Mouse (Mus musculus) kidney, embryonic 16.5 days (tissue): ENCODE data around the gene Shld2. TPM values are rescaled to one million over a fixed set of nuclear protein-coding genes. Genes with fewer than 3 reads are reported as not detected.
"Not testable (repeated sequence)": the region's sequence is repeated elsewhere in the genome, so short reads cannot be mapped to it uniquely, and the experiment has no call there.

Experiments
- ATAC-seq: fragments of 200-750 bp; cut with Nextera tagmentation; 2 replicates; pipeline ENCODE4 v1.8.0; 2017; ENCODE audit warnings: moderate TSS enrichment; ENCODE audit not compliant: low FRiP score, low TSS enrichment
- H3K27ac ChIP-seq: fragments of 300-500 bp; sonication (generic); 2 replicates; pipeline ENCODE4 v1.5.1; 2014; ENCODE audit warnings: low read length
- H3K27me3 ChIP-seq: fragments of 300-500 bp; sonication (generic); 2 replicates; pipeline ENCODE4 v1.6.1; 2014; ENCODE audit warnings: low read length, control low read depth, mixed read lengths; ENCODE audit not compliant: insufficient read depth
- H3K36me3 ChIP-seq: fragments of 300-500 bp; sonication (generic); 2 replicates; pipeline ENCODE4 v1.6.1; 2014; ENCODE audit warnings: low read length, control low read depth, mixed read lengths; ENCODE audit not compliant: insufficient read depth
- H3K4me1 ChIP-seq: fragments of 300-500 bp; sonication (generic); 2 replicates; pipeline ENCODE4 v1.6.1; 2014; ENCODE audit warnings: low read length, control low read depth, mixed read lengths; ENCODE audit not compliant: insufficient read depth
- H3K4me2 ChIP-seq: fragments of 300-500 bp; sonication (generic); replicated peaks from 2 replicates; pipeline ENCODE4 v1.6.1; 2014; ENCODE audit warnings: low read depth, low read length
- H3K4me3 ChIP-seq: fragments of 300-500 bp; sonication (generic); 2 replicates; pipeline ENCODE4 v1.5.1; 2014; ENCODE audit warnings: mild to moderate bottlenecking, low read length
- H3K9ac ChIP-seq: fragments of 300-500 bp; sonication (generic); replicated peaks from 2 replicates; pipeline ENCODE4 v1.6.1; 2014; ENCODE audit warnings: low read length
- H3K9me3 ChIP-seq: fragments of 300-500 bp; sonication (generic); 2 replicates; pipeline ENCODE4 v1.6.1; 2016; ENCODE audit warnings: low read length, control low read depth
- WGBS: fragments of 180-500 bp; shearing (Covaris S2); extraction: QIAGEN DNeasy Blood & Tissue Kit; methylation state at CpG from one replicate; pipeline ENCODE4 v1.1.7; 2014; 5-methylcytosine and 5-hydroxymethylcytosine counted together
- polyA plus RNA-seq: library from polyadenylated mRNA; unstranded; fragments of >200 nt; fragmentation: Nextera tagmentation; extraction: Ambion mirVana; gene quantifications from 2 replicates; pipeline ENCODE4 v1.2.1, GENCODE M21; 2015

Gene Shld2
- polyA plus RNA-seq, 1 experiment from 2014 or later, result 10.0 TPM

DNA sequence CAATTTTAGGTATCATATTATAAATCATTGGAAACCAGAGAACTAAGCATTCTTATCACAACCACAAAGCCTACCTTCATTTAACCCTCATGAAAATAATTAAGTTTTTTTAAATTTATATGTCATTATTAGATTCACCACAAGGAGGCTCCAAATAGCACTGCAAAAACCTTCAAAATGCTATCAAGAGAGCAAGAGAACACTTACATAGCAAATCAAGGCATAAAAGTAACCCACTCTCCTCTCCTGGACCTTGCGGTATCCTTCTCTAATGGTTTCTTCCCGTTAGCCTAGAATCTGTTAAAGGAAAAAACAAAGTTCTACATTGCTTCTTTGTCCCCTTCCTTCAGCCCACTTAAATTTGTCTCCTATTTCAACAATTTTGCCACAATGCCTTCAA is 37.0 kb downstream of the Shld2 start:
- no peaks in the 10 kb centered on the region for H3K36me3 ChIP-seq
- no peaks in the 10 kb centered on the region for H3K27me3 ChIP-seq
- no peak overlapping the region for H3K4me2 ChIP-seq
- no peak overlapping the region for H3K27ac ChIP-seq
- no peaks in the 10 kb centered on the region for H3K9me3 ChIP-seq
- 0 out of 2 replicates have a peak, but pooled peaks cover 8% of the 10 kb centered on the region for H3K4me1 ChIP-seq
- 53% methylated on average over 2 of the region's 2 CpGs for WGBS
- no peak overlapping the region for H3K4me3 ChIP-seq
- no peak for ATAC-seq
- H3K9ac ChIP-seq, result no peak overlapping the region

DNA sequence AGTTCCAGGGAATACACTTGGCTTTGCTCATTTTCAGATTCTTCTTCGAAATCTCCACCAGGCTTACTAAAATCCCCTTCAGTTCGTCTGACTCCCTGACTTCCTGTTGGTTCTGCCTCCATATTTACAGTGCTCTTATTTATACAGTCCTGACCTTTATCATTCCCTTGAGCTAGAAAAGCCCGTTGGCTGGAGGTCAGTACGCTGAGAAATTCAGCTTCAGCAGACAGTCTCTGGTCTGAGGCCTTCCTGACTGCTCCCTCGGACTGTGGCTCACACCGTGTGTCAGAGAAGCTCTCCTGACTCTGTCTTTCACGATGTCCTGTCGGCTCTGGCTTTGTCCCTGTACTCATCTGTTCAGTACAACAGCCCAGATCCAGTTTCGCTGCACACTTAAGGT is 42.2 kb downstream of the Shld2 start:
- H3K27ac ChIP-seq, result peak overlapping the region; percentile 35; the same call in 1 of the 2 replicates
- H3K27me3 ChIP-seq, result no peaks in the 10 kb centered on the region
- 31% methylated on average over 9 of the region's 9 CpGs for WGBS

DNA sequence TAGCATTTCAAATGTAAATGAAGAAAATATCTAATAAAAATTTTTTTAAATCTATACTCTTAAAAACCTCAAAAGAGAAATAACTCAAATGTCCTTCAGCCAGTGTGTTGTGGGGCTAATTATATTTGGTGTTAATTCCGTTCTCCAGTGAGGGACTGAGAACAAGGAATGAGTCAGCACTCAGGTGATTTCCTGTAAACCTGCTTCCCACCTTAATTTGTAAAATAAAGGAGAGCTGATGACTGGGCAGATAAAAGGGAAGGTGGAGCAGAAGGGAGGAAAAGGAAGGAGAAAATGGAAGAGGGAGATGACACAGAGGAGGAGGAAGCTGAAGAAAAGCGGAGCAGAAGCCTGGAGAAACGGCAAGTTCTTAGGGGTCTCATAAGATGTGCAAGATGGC is 51.8 kb downstream of the Shld2 start:
- 74% methylated on average over 3 of the region's 3 CpGs for WGBS

More for the DNA sequence above, 42.2 kb downstream of the Shld2 start:
- H3K36me3 ChIP-seq, result no peaks in the 10 kb centered on the region
- H3K4me2 ChIP-seq, result no peak overlapping the region
- ATAC-seq, result no peak
- H3K4me3 ChIP-seq, result no peak overlapping the region
- H3K4me1 ChIP-seq, result no peaks in the 10 kb centered on the region
- no peaks in the 10 kb centered on the region for H3K9me3 ChIP-seq
- no peak overlapping the region for H3K9ac ChIP-seq

DNA sequence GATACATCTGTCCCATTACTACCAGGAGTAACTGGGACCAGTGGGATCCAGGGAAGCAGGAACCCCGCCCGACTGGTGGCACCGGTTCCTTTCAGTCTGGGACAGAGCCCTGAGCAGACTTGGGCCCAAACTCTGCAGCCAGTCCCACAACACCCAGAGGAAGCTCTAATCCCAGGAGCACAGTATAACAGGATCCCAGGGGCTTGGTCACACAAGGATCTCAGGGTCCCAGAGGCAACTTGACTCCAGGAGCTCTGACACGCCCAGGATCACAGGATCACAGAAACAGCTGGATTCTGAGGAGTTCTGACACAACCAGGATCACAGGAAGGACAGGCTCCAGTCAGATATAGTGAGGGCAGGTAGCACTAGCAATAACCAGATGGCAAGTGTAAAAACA is 57.0 kb downstream of the Shld2 start:
- Histone ChIP-seq H3K27me3 (no peaks in the 10 kb centered on the region), H3K4me3 (no peak overlapping the region), H3K4me2 (no peak overlapping the region), H3K9ac (no peak overlapping the region), H3K9me3 (no peaks in the 10 kb centered on the region), H3K36me3 (no peaks in the 10 kb centered on the region), H3K4me1 (no peaks in the 10 kb centered on the region), H3K27ac (no peak overlapping the region)
- ATAC-seq, result no peak
- 84% methylated on average over 4 of the region's 4 CpGs for WGBS

More for the DNA sequence above, 51.8 kb downstream of the Shld2 start:
- not testable (repeated sequence) for H3K9ac ChIP-seq, H3K4me1 ChIP-seq, H3K27ac ChIP-seq, H3K27me3 ChIP-seq, H3K4me3 ChIP-seq, ATAC-seq, H3K9me3 ChIP-seq, H3K4me2 ChIP-seq, H3K36me3 ChIP-seq

DNA sequence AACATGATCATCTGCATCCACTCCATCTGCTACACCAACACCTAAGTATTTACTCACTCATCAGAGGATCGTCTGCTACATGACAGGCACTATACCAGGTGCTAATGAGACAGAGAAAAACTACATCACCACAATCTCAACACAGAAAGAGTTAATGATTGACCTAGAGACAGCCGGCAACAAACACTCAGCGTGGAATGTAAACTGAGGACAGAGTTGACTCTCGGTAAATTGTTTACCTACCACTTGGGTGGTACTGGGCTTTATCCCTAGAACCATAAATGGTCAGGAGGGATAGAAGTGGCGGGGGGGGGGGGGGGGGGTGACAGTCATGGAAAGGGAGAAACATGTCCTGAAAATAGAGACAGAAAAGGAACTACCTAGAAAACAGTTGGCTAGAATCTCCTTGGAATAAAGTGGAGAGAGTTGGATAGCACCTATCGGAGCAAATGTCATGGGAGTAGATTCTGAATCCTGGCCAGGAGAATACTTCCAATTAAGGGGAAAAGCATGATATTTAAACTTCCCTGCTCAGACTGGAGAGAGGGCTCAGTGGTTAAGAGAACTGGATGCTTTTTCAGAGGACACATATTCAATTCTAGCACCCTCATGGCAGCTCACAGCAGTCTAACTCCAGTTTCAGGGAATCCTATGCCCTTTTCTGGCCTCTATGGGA is 57.7 kb downstream of the Shld2 start:
- Histone ChIP-seq H3K27ac (no peak overlapping the region), H3K4me3 (no peak overlapping the region), H3K36me3 (no peaks in the 10 kb centered on the region), H3K9ac (no peak overlapping the region), H3K4me2 (no peak overlapping the region), H3K4me1 (no peaks in the 10 kb centered on the region), H3K9me3 (no peaks in the 10 kb centered on the region), H3K27me3 (no peaks in the 10 kb centered on the region)
- no peak for ATAC-seq
- 60% methylated on average over 6 of the region's 6 CpGs for WGBS

DNA sequence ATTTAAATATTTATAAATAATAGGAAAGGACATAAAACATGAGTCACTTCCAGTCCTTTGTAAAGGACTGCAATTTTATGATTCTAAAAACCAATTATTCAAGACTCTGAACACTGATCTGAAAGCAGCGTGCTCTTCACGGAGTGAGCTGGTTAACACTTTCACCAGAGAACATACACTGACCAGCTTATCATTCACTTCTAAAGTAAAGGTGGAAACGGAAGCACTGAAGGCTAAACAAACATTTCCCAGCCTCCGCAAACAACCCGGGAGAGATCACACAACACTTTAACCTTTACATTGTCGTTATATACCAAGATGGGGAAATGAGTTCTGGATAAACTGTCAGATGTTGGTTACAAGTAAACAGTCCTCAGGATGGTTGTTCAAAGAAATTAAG is 69.6 kb downstream of the Shld2 start:
- Histone ChIP-seq H3K27me3 (no peaks in the 10 kb centered on the region), H3K4me1 (no peaks in the 10 kb centered on the region), H3K27ac (no peak overlapping the region), H3K4me2 (no peak overlapping the region), H3K9me3 (no peaks in the 10 kb centered on the region), H3K9ac (no peak overlapping the region), H3K36me3 (no peaks in the 10 kb centered on the region), H3K4me3 (no peak overlapping the region)
- no peak for ATAC-seq
- whole genome bisulfite sequencing, result 76% methylated on average over 6 of the region's 6 CpGs

DNA sequence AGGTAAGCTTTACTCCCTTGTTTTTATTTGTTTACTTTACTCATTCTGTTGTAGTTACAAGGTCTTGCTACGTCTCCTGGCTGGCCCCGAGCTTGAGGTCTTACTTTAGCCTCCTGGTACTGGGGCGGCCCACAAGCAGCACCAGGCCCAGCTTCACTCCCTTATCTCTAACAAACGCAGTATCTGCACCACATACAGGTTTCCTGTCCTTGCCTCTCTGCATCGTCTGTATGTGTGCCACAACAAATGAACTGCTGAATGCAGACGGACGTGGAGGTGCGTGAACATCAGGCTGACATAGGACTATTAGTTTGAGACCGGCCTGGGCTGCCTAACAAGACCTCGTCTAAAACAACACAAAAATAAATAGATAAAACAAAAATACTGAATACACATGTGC is 70.0 kb downstream of the Shld2 start:
- no peak overlapping the region for H3K27ac ChIP-seq
- no peak overlapping the region for H3K9ac ChIP-seq
- 80% methylated on average over 10 of the region's 10 CpGs for WGBS
- H3K27me3 ChIP-seq, result no peaks in the 10 kb centered on the region
- H3K4me3 ChIP-seq, result no peak overlapping the region
- no peaks in the 10 kb centered on the region for H3K9me3 ChIP-seq
- no peak overlapping the region for H3K4me2 ChIP-seq
- no peak for ATAC-seq
- no peaks in the 10 kb centered on the region for H3K4me1 ChIP-seq
- no peaks in the 10 kb centered on the region for H3K36me3 ChIP-seq

DNA sequence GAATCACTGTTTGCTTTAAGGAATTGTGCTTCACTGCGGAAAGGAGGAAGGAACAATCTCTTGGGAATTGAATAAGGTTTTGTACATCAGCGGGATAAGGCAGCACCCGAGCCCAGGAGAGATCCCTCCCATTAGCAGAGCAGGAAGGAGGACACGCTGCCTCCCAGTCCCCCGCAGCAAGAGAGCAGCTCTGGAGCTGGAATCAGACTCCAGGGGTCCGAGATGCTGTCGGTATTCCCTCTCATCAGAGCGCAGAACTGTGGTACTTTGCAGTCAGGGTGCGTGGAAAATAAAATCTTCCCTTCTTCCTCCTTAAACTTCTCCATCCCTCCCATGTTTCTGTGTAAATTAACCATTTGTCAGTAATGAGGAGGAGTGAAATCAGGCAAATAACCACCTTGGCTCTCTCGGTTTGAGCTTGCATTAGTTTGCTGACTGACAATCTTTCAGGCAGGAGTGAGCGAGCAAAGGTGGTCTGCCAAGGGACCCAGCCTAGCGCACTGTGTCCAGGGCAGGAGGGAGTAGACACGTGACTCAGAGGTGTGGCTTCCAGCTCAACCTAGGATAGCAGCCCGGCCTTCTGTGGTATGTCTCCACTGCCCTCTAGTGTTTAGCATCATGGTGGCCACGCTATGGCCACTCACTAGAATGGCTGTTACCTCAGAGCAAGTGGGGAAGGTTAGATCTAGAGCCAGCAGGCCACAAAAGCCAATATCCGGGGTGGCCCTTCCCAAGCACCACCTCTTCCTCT is 75.5 kb downstream of the Shld2 start:
- no peak overlapping the region for H3K27ac ChIP-seq
- H3K27me3 ChIP-seq, result no peaks in the 10 kb centered on the region
- peak overlapping the region; percentile 67 for H3K9ac ChIP-seq
- H3K4me1 ChIP-seq, result peaks cover 5% of the 10 kb centered on the region; the same call in 1 of the 2 replicates
- WGBS, result 3% methylated on average over 16 of the region's 16 CpGs
- no peaks in the 10 kb centered on the region for H3K36me3 ChIP-seq
- peak; percentile 99 for ATAC-seq
- peak overlapping the region; percentile 78 for H3K4me2 ChIP-seq
- H3K9me3 ChIP-seq, result no peaks in the 10 kb centered on the region
- peak overlapping the region; percentile 46 for H3K4me3 ChIP-seq

DNA sequence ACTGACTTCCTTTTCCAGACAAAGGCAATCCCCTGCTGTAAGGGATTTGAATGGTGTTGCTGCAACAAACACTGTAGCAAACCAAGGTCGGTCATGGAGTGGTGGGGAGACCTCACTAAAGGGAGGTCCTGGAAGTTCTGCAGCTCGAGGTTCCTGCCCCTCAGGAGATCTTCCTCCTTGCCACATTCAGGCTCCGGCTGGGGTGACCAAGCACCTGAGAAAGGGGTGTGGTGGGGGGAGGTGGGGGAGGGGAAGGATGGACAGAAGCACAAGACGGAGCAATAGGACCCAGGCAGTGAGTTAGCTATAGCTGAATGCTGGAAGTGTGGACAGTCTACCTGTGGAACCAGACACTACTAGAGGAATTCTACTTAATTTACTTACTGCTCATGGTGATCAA is 76.4 kb downstream of the Shld2 start:
- Histone ChIP-seq H3K27me3 (no peaks in the 10 kb centered on the region), H3K36me3 (no peaks in the 10 kb centered on the region), H3K9ac (no peak overlapping the region), H3K9me3 (no peaks in the 10 kb centered on the region), H3K27ac (no peak overlapping the region), H3K4me3 (no peak overlapping the region), H3K4me1 (peaks cover 5% of the 10 kb centered on the region; the same call in 1 of the 2 replicates), H3K4me2 (no peak overlapping the region)
- no peak for ATAC-seq
- 72% methylated on average over 4 of the region's 4 CpGs for WGBS
